Mouse (Mus musculus) forebrain, embryonic 14.5 days (tissue): Measurements from ENCODE around the gene Snx20. TPM values are rescaled to one million over a fixed set of nuclear protein-coding genes. Genes with fewer than 3 reads are reported as not detected.
A peak's percentile ranks its signal among the peaks of the same experiment; 100 is the strongest.

ENCODE experiments used
- ATAC-seq: fragments of 200-750 bp; cut with Nextera tagmentation; 2 replicates; pipeline ENCODE4 v1.8.0; 2017; ENCODE audit warnings: mild to moderate bottlenecking, moderate library complexity
- DNase-seq: peaks from one replicate; pipeline ENCODE4 v3.0.0-alpha.2; 2015; ENCODE audit warnings: low spot score
- H3K27ac ChIP-seq: fragments of 300-500 bp; sonication (generic); 2 replicates; pipeline ENCODE4 v1.5.1; 2014; ENCODE audit warnings: low read depth, mild to moderate bottlenecking, control low read depth, low read length, moderate library complexity
- H3K27me3 ChIP-seq: fragments of 300-500 bp; sonication (generic); replicated peaks from 2 replicates; pipeline ENCODE4 v1.6.1; 2014; ENCODE audit warnings: low read length, control low read depth, mixed read lengths; ENCODE audit not compliant: control insufficient read depth, insufficient read depth
- H3K36me3 ChIP-seq: fragments of 300-500 bp; sonication (generic); 2 replicates; pipeline ENCODE4 v1.6.1; 2014; ENCODE audit warnings: low read length, control low read depth; ENCODE audit not compliant: control insufficient read depth, insufficient read depth
- H3K4me1 ChIP-seq: fragments of 300-500 bp; sonication (generic); 2 replicates; pipeline ENCODE4 v1.6.1; 2014; ENCODE audit warnings: antibody characterized with exemption, low read length, control low read depth; ENCODE audit not compliant: control insufficient read depth, insufficient read depth
- H3K4me2 ChIP-seq: fragments of 300-500 bp; sonication (generic); 2 replicates; pipeline ENCODE4 v1.6.1; 2014; ENCODE audit warnings: mild to moderate bottlenecking, control low read depth, low read length
- H3K4me3 ChIP-seq: fragments of 300-500 bp; sonication (generic); 2 replicates; pipeline ENCODE4 v1.5.1; 2014; ENCODE audit warnings: low read depth, low read length, control low read depth
- H3K9ac ChIP-seq: fragments of 300-500 bp; sonication (generic); 2 replicates; pipeline ENCODE4 v1.6.1; 2014; ENCODE audit warnings: mild to moderate bottlenecking, low read length, control low read depth, moderate library complexity
- H3K9me3 ChIP-seq: fragments of 300-500 bp; sonication (generic); replicated peaks from 2 replicates; pipeline ENCODE4 v1.6.1; 2016; ENCODE audit warnings: low read length, control low read depth, mixed read lengths; ENCODE audit not compliant: control insufficient read depth
- WGBS: fragments of 180-500 bp; shearing (Covaris S2); extraction: QIAGEN DNeasy Blood & Tissue Kit; methylation state at CpG from one replicate; pipeline ENCODE4 v1.1.7; 2014; 5-methylcytosine and 5-hydroxymethylcytosine counted together
- polyA plus RNA-seq: library from polyadenylated mRNA; unstranded; fragments of >200 nt; fragmentation: Nextera tagmentation; extraction: Ambion mirVana; gene quantifications from 2 replicates; pipeline ENCODE4 v1.2.1, GENCODE M21; 2014

Gene Snx20
- polyA plus RNA-seq, 1 experiment from 2014 or later: 1.7 TPM

- peak overlapping the region; percentile 22; the same call in 1 of the 2 replicates for H3K27ac ChIP-seq
- no peaks in the 10 kb centered on the region for H3K27me3 ChIP-seq
- H3K36me3 ChIP-seq: no peaks in the 10 kb centered on the region
- H3K4me3 ChIP-seq: peak overlapping the region; percentile 25
- peak; percentile 61 for DNase-seq
- no peaks in the 10 kb centered on the region; the same call in 1 of the 2 replicates for H3K9me3 ChIP-seq
- peak overlapping the region; percentile 52 for H3K4me2 ChIP-seq
- H3K9ac ChIP-seq: peak overlapping the region; percentile 51
- H3K4me1 ChIP-seq: peaks cover 18% of the 10 kb centered on the region
- 1% methylated on average over 10 of the region's 10 CpGs for WGBS
- ATAC-seq: peak; percentile 13
Observed at GRCm38 (mm10) chr8:88603446-88603989, 32.4 kb downstream of the Snx20 start.

DNA sequence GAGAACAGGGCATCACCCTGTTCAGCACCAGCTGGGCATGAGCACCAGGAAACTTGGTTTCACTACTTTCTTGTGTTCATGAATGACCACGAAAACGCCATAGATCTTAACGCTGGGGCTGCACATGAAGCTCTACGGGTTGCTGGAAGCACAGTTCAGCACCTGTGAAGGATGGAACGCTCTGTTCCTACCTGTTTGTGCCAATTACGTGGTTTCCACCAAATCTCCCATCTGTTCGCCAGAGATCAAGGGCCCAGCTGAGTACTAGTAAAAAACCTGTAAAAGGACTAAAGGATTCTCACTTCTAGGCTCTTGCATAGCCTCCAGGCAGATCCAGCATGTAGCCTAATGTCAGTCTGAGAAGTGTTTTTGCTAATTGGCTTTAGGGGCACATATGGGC lies 36.4 kb downstream of the Snx20 start:
- no peak for ATAC-seq
- H3K9ac ChIP-seq: no peak overlapping the region
- H3K27ac ChIP-seq: no peak overlapping the region
- no peaks in the 10 kb centered on the region for H3K27me3 ChIP-seq
- no peak overlapping the region for H3K4me2 ChIP-seq
- no peaks in the 10 kb centered on the region for H3K36me3 ChIP-seq
- 76% methylated on average over 7 of the region's 7 CpGs for WGBS
- no peaks in the 10 kb centered on the region; the same call in 1 of the 2 replicates for H3K9me3 ChIP-seq
- H3K4me1 ChIP-seq: peaks cover 15% of the 10 kb centered on the region
- DNase-seq: peak; percentile 22
- no peak overlapping the region for H3K4me3 ChIP-seq

DNA sequence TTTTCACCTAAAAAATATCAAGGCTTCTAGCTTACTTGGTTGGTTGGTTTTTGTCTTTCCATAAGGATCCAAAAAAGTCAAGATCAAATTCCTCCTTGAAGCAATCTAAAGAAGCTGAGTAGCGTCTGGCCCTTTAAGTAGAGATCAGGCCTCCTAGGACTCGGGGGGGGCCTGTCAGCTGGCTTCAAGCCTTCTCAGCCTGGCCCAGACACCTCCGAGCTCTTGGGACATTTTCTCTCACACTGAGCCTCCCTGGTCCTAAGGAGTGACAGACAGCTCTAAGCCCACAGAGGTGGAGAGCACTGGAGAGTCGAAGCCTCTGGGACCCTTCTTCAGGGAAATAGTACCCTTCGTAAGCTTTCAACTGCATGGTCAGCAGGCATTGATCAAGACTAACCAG lies 37.4 kb downstream of the Snx20 start:
- ATAC-seq (no peak), DNase-seq (no peak)
- WGBS: 72% methylated on average over 5 of the region's 5 CpGs
- no peaks in the 10 kb centered on the region for H3K36me3 ChIP-seq
- no peaks in the 10 kb centered on the region; the same call in 1 of the 2 replicates for H3K9me3 ChIP-seq
- no peak overlapping the region for H3K4me2 ChIP-seq
- H3K27me3 ChIP-seq: no peaks in the 10 kb centered on the region
- H3K4me1 ChIP-seq: peaks cover 7% of the 10 kb centered on the region
- no peak overlapping the region for H3K27ac ChIP-seq
- H3K9ac ChIP-seq: no peak overlapping the region
- no peak overlapping the region for H3K4me3 ChIP-seq

GRCm38 (mm10) chr8:88596042-88596441 lies 39.9 kb downstream of the Snx20 start:
- ATAC-seq (no peak), DNase-seq (no peak)
- no peak overlapping the region for H3K27ac ChIP-seq
- H3K9me3 ChIP-seq: no peaks in the 10 kb centered on the region; the same call in 1 of the 2 replicates
- no peak overlapping the region for H3K4me3 ChIP-seq
- no peak overlapping the region for H3K9ac ChIP-seq
- WGBS: 92% methylated on average over 12 of the region's 12 CpGs
- no peak overlapping the region for H3K4me2 ChIP-seq
- 0 out of 2 replicates have a peak, but pooled peaks cover 3% of the 10 kb centered on the region for H3K36me3 ChIP-seq
- H3K27me3 ChIP-seq: no peaks in the 10 kb centered on the region
- no peaks in the 10 kb centered on the region for H3K4me1 ChIP-seq

DNA sequence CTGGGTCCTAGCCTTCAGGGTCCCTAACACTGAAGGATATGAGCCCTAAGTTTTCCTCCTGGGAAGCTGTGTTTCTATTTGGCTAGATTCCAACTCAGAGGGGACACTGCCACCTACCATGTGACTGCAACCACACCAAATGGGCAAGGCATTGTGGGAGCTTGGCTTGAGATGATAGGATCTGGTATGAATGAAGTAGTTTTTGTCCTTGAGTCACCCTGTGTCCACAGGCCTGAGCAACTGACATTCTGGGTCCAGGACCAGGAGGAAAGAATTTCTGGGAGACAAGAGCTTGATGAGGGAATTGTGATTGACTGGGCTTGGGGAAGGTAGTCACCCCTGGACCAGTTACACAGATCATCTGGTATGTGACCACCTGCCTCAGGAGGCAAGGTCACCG lies 42.0 kb downstream of the Snx20 start:
- ATAC-seq (no peak), DNase-seq (no peak)
- Histone ChIP-seq H3K4me2 (no peak overlapping the region), H3K9me3 (no peaks in the 10 kb centered on the region), H3K27ac (no peak overlapping the region), H3K36me3 (peaks cover 11% of the 10 kb centered on the region; the same call in 1 of the 2 replicates), H3K27me3 (no peaks in the 10 kb centered on the region), H3K9ac (no peak overlapping the region), H3K4me3 (no peak overlapping the region), H3K4me1 (no peaks in the 10 kb centered on the region)
- WGBS: 91% methylated on average over 1 of the region's 1 CpGs

- 74% methylated on average over 6 of the region's 6 CpGs for WGBS
- no peak overlapping the region for H3K4me3 ChIP-seq
- H3K9me3 ChIP-seq: no peaks in the 10 kb centered on the region
- H3K4me2 ChIP-seq: no peak overlapping the region
- DNase-seq (no peak), ATAC-seq (no peak; the same call in 1 of the 2 replicates)
- H3K4me1 ChIP-seq: no peaks in the 10 kb centered on the region
- no peaks in the 10 kb centered on the region for H3K27me3 ChIP-seq
- no peak overlapping the region for H3K27ac ChIP-seq
- no peak overlapping the region for H3K9ac ChIP-seq
- H3K36me3 ChIP-seq: peaks cover 15% of the 10 kb centered on the region
Observed at GRCm38 (mm10) chr8:88590226-88590625, 45.7 kb downstream of the Snx20 start.

DNA sequence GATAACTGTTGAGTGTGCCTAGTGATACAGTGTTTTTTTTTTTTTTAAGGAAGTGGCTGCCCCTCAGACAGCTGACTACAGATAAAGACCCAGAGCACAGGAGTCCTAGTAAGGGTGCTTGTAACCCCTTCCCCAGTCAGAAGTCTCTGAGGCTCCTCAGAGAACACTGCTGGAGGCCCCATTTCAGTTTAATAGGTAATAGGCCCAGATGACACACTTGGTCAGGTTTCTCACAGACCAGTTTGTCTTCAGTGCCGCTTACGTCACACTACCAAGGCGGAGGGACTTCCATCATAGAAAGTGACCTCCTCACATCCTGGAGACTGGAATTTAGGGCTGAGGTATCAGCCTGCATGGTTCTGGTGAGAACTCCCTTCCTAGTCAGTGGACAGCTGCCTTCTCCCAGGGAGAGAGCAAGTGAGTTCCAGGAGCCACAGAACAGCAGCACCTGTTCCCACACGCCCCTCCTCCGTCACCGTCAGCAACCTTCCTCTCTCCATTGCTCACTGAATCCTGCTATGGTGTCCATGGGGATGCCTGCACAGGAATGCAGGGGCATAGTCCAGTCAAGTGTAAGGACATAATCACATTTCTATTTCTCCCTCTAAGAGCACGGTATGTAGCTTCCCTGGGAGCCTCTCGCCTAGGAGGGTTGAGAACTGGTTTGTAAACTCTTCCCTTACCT lies 47.6 kb downstream of the Snx20 start:
- Histone ChIP-seq H3K9me3 (no peaks in the 10 kb centered on the region), H3K4me1 (no peaks in the 10 kb centered on the region), H3K9ac (no peak overlapping the region), H3K4me3 (no peak overlapping the region), H3K27ac (no peak overlapping the region), H3K27me3 (no peaks in the 10 kb centered on the region), H3K36me3 (peaks cover 15% of the 10 kb centered on the region), H3K4me2 (no peak overlapping the region)
- DNase-seq (no peak), ATAC-seq (no peak)
- 92% methylated on average over 8 of the region's 8 CpGs for WGBS

DNA sequence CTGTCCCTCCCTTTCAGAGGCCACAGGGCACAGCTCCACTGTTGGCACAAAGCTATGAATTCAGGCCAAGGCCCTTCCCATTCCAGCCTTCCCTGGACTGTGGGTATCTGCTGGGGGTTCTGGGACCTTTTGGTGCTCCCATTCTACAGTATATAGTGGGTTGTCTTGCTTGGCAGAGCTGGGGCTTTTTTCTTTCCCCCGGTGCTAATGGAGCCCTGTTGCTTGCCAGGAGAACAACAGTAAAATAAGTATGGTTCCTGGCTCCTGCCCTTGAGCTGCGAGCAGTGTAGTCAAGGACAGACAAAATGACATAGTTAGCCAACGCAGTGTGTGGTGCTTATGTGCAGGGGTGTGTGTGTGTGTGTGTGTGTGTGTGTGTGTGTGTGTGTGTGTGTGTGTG lies 52.1 kb downstream of the Snx20 start:
- ATAC-seq (no peak), DNase-seq (no peak)
- 86% methylated on average over 3 of the region's 3 CpGs for WGBS
- no peak overlapping the region for H3K4me3 ChIP-seq
- H3K4me2 ChIP-seq: no peak overlapping the region
- no peak overlapping the region for H3K9ac ChIP-seq
- peaks cover 4% of the 10 kb centered on the region for H3K36me3 ChIP-seq
- H3K9me3 ChIP-seq: no peaks in the 10 kb centered on the region
- peaks cover 15% of the 10 kb centered on the region for H3K4me1 ChIP-seq
- no peaks in the 10 kb centered on the region for H3K27me3 ChIP-seq
- no peak overlapping the region for H3K27ac ChIP-seq

DNA sequence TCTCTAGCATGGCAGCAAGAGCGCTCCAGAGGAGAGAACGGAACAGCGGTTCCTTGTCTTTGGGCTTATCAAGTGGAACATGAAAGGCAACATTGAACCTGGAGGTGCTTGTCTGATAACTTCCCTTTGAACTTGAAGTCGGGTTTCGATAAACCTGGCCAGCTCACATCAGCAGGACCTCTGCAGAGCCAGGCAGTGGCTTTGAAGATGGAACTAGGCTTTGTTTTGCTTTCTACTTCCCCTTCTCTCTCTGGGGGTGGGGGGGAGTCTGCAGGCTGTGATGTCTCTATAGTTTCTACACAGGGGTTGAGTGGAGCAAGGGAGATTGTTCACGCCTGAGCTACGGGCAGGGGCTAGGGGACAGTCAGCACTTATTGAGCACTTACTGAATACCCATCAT lies 55.1 kb downstream of the Snx20 start:
- peaks cover 29% of the 10 kb centered on the region for H3K4me1 ChIP-seq
- no peak for DNase-seq
- H3K27me3 ChIP-seq: no peaks in the 10 kb centered on the region
- no peak overlapping the region for H3K27ac ChIP-seq
- no peaks in the 10 kb centered on the region; the same call in 1 of the 2 replicates for H3K36me3 ChIP-seq
- no peak overlapping the region for H3K9ac ChIP-seq
- no peak overlapping the region for H3K4me3 ChIP-seq
- H3K4me2 ChIP-seq: no peak overlapping the region
- no peaks in the 10 kb centered on the region for H3K9me3 ChIP-seq
- ATAC-seq: no peak
- WGBS: 93% methylated on average over 7 of the region's 7 CpGs
